ENCODE assay signal across 8 mouse cellular contexts in the genomic region with DNA sequence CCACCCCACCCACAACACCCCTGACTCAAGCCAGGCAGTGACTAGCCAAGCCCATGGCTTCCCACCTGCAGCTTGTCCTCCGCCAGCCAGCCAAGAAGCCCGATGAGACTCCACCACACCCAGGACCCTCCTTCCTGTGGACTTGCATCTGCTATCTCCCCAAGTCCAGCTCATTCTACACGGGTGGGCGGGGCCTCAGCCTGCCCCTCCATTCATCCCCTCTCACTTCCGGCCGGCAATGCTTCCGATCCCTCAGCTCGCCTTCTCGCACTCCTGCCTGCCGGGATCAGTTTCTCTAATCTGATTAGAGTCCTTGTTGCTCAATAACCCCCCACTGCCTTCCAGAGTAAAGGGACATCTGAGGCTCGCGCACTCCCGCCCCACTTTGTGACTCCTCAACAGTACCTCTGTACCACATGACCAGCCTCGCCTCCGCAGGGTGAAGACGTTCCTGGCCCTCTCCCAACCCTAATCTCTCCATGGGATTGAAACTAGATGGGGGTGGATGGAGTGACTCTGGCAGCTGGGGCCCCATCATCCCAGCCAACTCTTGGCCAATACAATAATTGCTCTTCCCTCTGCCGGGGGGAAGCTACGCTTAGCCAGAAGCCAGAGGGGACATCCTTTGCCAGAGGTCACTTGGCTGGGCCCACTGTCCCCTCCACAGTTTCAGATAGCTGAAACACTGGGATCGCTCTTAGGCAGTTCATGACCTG. TPM values are rescaled to one million over a fixed set of nuclear protein-coding genes. Genes with fewer than 3 reads are reported as not detected.
DNase-seq lines count a peak whose midpoint lies in the region; ATAC-seq and TF ChIP-seq lines count a peak whose summit lies in the region.

No protein-coding gene starts in this region.

- peak overlapping the region; percentile 74 for H3K4me3 ChIP-seq in megakaryocyte, embryonic 14.5 days (replicated peaks)
- 0 out of 2 replicates have a peak overlapping the region, but pooled peaks have one; percentile 5 for H3K4me3 ChIP-seq in intestine, postnatal 0 days (ENCODE audit: low read depth, low read length)
- peak overlapping the region; percentile 10; the same call in 1 of the 2 replicates for H3K4me3 ChIP-seq in midbrain, embryonic 11.5 days (ENCODE audit: low read depth, low read length)

- no peak overlapping the region for H3K9ac ChIP-seq in intestine, postnatal 0 days (ENCODE audit: low read depth, low read length)
- H3K9ac ChIP-seq in midbrain, embryonic 11.5 days (ENCODE audit: low read length): 0 out of 2 replicates have a peak overlapping the region, but pooled peaks have one; percentile 16

- peaks cover 78% of the 10 kb centered on the region for H3K27me3 ChIP-seq in megakaryocyte, embryonic 14.5 days (replicated peaks)
- H3K27me3 ChIP-seq in intestine, postnatal 0 days (replicated peaks; ENCODE audit: control insufficient read depth, insufficient read depth, low read length): peaks cover 25% of the 10 kb centered on the region
- H3K27me3 ChIP-seq in midbrain, embryonic 11.5 days (ENCODE audit: control insufficient read depth, insufficient read depth, low read length): peaks cover 25% of the 10 kb centered on the region

- intact Hi-C loops in gastrocnemius, postnatal 14 days (cut with DNase I; ENCODE audit: low total_unique reads): no loop called here
- intact Hi-C loops in left cerebral cortex, postnatal 14 days (cut with DNase I): no loop called here

- DNase-seq in gastrocnemius, postnatal 14 days: peak; percentile 38
- DNase-seq in midbrain, embryonic 11.5 days (ENCODE audit: low spot score, missing footprints): no peak
- DNase-seq in urinary bladder, postnatal 25 days (ENCODE audit: low spot score): no peak
- DNase-seq in thymus, postnatal 4 days: no peak
- DNase-seq in left cerebral cortex, postnatal 14 days (ENCODE audit: low spot score in 2 of 2): no peak

- H3K27ac ChIP-seq in intestine, postnatal 0 days (ENCODE audit: low read depth, low read length): no peak overlapping the region
- no peak overlapping the region for H3K27ac ChIP-seq in midbrain, embryonic 11.5 days (ENCODE audit: low read depth, low read length)

- H3K4me1 ChIP-seq in megakaryocyte, embryonic 14.5 days: peaks cover 49% of the 10 kb centered on the region
- peaks cover 4% of the 10 kb centered on the region for H3K4me1 ChIP-seq in intestine, postnatal 0 days (replicated peaks; ENCODE audit: control insufficient read depth, insufficient read depth, low read length)
- peaks cover 16% of the 10 kb centered on the region for H3K4me1 ChIP-seq in midbrain, embryonic 11.5 days (ENCODE audit: control insufficient read depth, insufficient read depth, low read length)

- H3K36me3 ChIP-seq in megakaryocyte, embryonic 14.5 days (replicated peaks; ENCODE audit: low read length): no peaks in the 10 kb centered on the region
- no peaks in the 10 kb centered on the region for H3K36me3 ChIP-seq in intestine, postnatal 0 days (ENCODE audit: control insufficient read depth, insufficient read depth)
- no peaks in the 10 kb centered on the region for H3K36me3 ChIP-seq in midbrain, embryonic 11.5 days (ENCODE audit: control insufficient read depth, insufficient read depth, low read length)

- H3K4me2 ChIP-seq in intestine, postnatal 0 days (replicated peaks; ENCODE audit: low read depth): peak overlapping the region; percentile 50
- H3K4me2 ChIP-seq in midbrain, embryonic 11.5 days: peak overlapping the region; percentile 36

- TF ChIP-seq CTCF in intestine, postnatal 0 days (IDR thresholded peaks at IDR 0.05; ENCODE audit: low read depth): no peak

- WGBS in intestine, postnatal 0 days: 10% methylated on average over 19 of the region's 19 CpGs
- 9% methylated on average over 19 of the region's 19 CpGs for WGBS in midbrain, embryonic 11.5 days

- no peaks in the 10 kb centered on the region for H3K9me3 ChIP-seq in megakaryocyte, embryonic 14.5 days
- H3K9me3 ChIP-seq in intestine, postnatal 0 days (ENCODE audit: control insufficient read depth): no peaks in the 10 kb centered on the region
- H3K9me3 ChIP-seq in midbrain, embryonic 11.5 days (ENCODE audit: control insufficient read depth, low read length): no peaks in the 10 kb centered on the region

- no peak for ATAC-seq in megakaryocyte, adult 5-6 weeks (ENCODE audit: poor library complexity, severe bottlenecking)
- no peak for ATAC-seq in intestine, postnatal 0 days
- ATAC-seq in midbrain, embryonic 11.5 days (ENCODE audit: low FRiP score): no peak

RNA-seq across cellular contexts. Expression of gene Hpca, which starts 4.1 kb away (rescaled TPM):
- not detected in 2 replicates for polyA plus RNA-seq in megakaryocyte, embryonic 14.5 days (2012; ENCODE audit: insufficient read depth, low replicate concordance)
- total RNA-seq in megakaryocyte, adult 5-6 weeks (2015): not detected in 2 replicates
- not detected in 2 replicates for total RNA-seq in megakaryocyte, adult 5-6 weeks (2017)
- under 1 TPM in 1 of 2 experiments, not detected in 1; 0.24 TPM for total RNA-seq in gastrocnemius, postnatal 14 days (2021)
- polyA plus RNA-seq in intestine, postnatal 0 days (2015; fragmentation: Nextera tagmentation; extraction: Ambion mirVana): 3.9 and 4.6 TPM in 2 replicates
- polyA plus RNA-seq in midbrain, embryonic 11.5 days (2014; fragmentation: Nextera tagmentation; extraction: Ambion mirVana): 2.0 and 2.3 TPM in 2 replicates
- total RNA-seq in left cerebral cortex, postnatal 14 days (2021): 100 to 1,000 TPM; 562 to 615 TPM

RNA-seq across cellular contexts. Expression of gene Fndc5, which starts 10.9 kb away (rescaled TPM):
- 0.80 TPM in 1 of 2 replicates, not detected in the other for polyA plus RNA-seq in megakaryocyte, embryonic 14.5 days (2012; ENCODE audit: insufficient read depth, low replicate concordance)
- total RNA-seq in megakaryocyte, adult 5-6 weeks (2015): 0.07 TPM in 2 replicates
- not detected in 2 replicates for total RNA-seq in megakaryocyte, adult 5-6 weeks (2017)
- 10 to 100 TPM; 28.4 to 53.2 TPM for total RNA-seq in gastrocnemius, postnatal 14 days (2021)
- polyA plus RNA-seq in intestine, postnatal 0 days (2015; fragmentation: Nextera tagmentation; extraction: Ambion mirVana): 14.5 and 15.4 TPM in 2 replicates
- 0.95 and 1.5 TPM in 2 replicates for polyA plus RNA-seq in midbrain, embryonic 11.5 days (2014; fragmentation: Nextera tagmentation; extraction: Ambion mirVana)
- total RNA-seq in left cerebral cortex, postnatal 14 days (2021): 10 to 100 TPM; 57.5 to 59.2 TPM

RNA-seq across cellular contexts. Expression of gene Tmem54, which starts 20.5 kb away (rescaled TPM):
- not detected in 2 replicates for polyA plus RNA-seq in megakaryocyte, embryonic 14.5 days (2012; ENCODE audit: insufficient read depth, low replicate concordance)
- not detected in 2 replicates for total RNA-seq in megakaryocyte, adult 5-6 weeks (2015)
- not detected in 2 replicates for total RNA-seq in megakaryocyte, adult 5-6 weeks (2017)
- total RNA-seq in gastrocnemius, postnatal 14 days (2021): not detected
- polyA plus RNA-seq in intestine, postnatal 0 days (2015; fragmentation: Nextera tagmentation; extraction: Ambion mirVana): 363 and 366 TPM in 2 replicates
- polyA plus RNA-seq in midbrain, embryonic 11.5 days (2014; fragmentation: Nextera tagmentation; extraction: Ambion mirVana): 0.20 and 0.43 TPM in 2 replicates
- not detected for total RNA-seq in left cerebral cortex, postnatal 14 days (2021)

Comparison
In these comparisons a context has a peak if more than half of its experiments do, and no peak if none do; other contexts are left out.
1. H3K4me3 ChIP-seq: peak in every context shown above with its lines; median percentile 74 in megakaryocyte, embryonic 14.5 days; 10 in midbrain, embryonic 11.5 days; 5 in intestine, postnatal 0 days.
2. RNA of gene Hpca, which starts 4.1 kb away (total RNA-seq): 562 to 615 TPM in left cerebral cortex, postnatal 14 days; 0.24 TPM in gastrocnemius, postnatal 14 days and not detected in megakaryocyte, adult 5-6 weeks; every median in the first group is over 100 times any median in the second.
3. RNA of gene Fndc5, which starts 10.9 kb away (total RNA-seq): 57.5 to 59.2 TPM in left cerebral cortex, postnatal 14 days and 28.4 to 53.2 TPM in gastrocnemius, postnatal 14 days; 0.07 TPM in megakaryocyte, adult 5-6 weeks; every median in the first group is over 10 times any median in the second.